Mouse (Mus musculus): ENCODE data around the gene Pdlim4.
A peak's percentile ranks its signal among the peaks of the same experiment; 100 is the strongest.
"Not testable (repeated sequence)": the region's sequence is repeated elsewhere in the genome, so short reads cannot be mapped to it uniquely, and the experiment has no call there.

Pdlim4 gene

DNA sequence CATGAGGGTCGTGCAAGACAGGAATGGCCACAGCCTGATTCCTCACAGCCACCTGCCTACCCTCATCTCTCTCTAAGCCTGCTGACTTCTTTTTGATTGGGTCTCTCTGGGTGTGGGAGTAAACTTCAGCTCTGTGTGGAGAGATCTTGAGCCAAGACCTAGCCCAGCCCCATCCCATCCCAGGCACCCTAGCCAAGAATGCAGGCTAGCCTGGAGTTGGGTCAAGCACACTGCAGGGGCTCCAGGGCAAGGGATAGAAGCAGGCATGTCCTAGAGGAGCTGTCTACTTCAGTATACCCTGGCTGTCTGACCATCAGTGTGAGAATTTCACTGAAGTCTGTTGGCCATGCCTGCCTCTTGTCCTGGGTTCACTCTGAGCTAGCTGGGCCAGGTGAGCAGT is 9.3 kb downstream of the Pdlim4 start:
- DNase-seq, result no peak

DNA sequence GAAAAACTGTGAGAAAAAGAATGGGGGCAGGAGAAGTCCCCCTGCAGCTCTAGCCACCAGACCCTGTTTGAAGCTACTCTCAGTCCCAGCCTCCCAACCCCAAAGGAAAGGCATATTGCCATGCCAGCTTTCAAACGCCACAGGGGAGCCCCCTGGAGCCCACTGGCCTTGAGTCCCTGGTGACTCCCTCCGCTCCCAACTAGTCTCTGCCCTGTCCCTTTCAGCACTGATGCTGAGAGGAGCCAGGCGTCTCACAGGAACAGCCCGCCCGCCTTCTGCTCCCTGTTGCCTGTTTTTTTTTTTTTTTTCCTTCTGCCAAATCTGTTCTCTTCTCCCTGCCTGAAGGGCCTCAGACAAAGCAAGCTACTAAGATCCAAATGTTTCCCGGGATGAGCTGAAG is 10.2 kb downstream of the Pdlim4 start:
- peak; percentile 57 to 64 for DNase-seq

DNA sequence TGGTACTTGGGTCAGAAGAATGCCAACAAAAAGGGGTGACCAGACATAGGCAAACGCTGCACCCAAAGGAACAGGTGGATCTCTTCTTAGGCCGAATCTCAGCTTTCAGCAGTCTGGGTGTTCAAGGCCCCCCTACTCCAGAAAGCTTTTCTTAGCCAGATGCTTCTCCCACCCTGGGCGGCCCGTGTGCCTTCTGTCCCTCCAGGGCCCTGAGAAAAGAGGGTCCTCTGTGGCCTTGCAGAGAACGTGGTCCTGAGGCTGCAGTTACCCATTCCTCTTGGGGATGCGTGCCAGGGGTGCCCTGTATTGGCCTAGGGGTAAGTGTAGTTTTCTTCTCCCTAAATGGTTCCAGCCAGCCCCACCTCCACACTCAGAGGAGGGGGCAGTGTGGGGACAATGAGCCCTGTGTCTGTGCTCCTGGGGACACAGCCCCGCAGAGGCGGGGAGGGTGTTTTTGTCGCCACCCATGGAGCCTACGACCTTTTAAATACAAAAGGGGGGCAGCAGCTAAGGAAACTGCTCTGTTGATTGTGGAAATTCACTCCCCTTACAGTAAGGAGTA is 10.7 kb downstream of the Pdlim4 start:
- no peak for DNase-seq

- no peak for DNase-seq
Measured at GRCm38 (mm10) chr11:54057428-54057827, 11.4 kb downstream of the Pdlim4 start.

DNA sequence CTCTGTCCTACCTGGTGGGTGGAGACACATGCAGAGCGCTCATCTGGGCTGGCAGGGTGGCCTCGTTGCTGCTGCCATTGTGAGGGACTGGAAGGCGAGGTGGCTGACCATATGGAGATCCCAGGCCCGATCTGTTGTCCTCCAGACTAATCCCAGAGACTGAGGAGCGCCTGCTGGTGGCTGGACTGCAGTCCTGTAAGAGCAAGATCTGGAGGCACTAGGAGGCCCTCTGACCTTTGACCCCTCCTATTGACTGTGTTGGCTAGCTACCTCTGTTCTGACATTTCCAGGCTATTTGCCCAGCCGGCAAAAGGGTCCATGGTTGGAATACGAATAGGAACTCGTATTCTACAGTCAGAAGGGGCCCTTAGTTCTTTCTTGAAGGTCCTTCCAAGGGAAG is 12.7 kb downstream of the Pdlim4 start:
- peak in 1 of 2 experiments; percentile 64 for DNase-seq

- peak; percentile 70 to 71 for DNase-seq
Measured at GRCm38 (mm10) chr11:54054257-54054656, 14.6 kb downstream of the Pdlim4 start.

- no peak for DNase-seq
Measured at GRCm38 (mm10) chr11:54053090-54053489, 15.7 kb downstream of the Pdlim4 start.

- no peak for DNase-seq
Measured at GRCm38 (mm10) chr11:54052128-54052527, 16.7 kb downstream of the Pdlim4 start.

GRCm38 (mm10) chr11:54051161-54051560 is 17.7 kb downstream of the Pdlim4 start:
- DNase-seq, result no peak

DNA sequence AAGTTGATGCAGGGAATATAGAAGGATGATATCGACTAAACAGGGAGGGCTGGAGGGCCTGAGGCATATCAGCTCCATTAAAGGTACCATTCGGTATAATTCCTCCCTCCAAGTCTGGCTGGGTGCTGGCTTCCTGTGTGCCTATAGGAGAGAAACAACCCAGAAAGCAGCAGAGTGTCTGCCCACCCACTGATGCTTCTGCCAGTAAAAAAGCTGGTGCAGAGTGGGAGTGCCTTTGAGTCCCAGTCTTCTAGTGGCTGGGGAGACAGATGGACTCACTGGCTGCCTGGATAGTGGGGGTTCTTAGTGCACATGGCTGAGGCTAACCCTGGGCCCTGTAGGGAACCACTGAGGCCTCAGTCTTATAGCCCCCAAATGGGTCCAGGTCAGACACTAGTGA is 18.6 kb downstream of the Pdlim4 start:
- DNase-seq, result no peak

DNA sequence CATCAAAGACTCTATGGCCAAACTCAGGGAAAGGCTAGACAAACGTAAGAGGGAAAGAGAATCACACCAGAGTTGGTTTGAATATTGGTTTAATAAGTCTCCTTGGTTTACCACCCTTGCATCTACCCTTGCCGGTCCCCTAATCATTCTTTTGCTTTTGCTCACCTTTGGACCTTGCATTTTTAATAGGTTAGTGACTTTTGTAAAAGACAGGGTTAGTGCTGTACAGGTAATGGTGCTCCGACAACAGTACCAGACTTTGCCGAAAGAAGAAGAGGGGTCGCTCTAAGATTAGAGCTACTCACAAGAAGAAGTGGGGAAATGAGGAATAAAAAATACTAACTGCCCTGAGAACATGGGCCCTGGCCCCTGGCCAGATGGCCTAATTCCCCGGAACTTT is 28.1 kb downstream of the Pdlim4 start:
- no peak for DNase-seq

DNA sequence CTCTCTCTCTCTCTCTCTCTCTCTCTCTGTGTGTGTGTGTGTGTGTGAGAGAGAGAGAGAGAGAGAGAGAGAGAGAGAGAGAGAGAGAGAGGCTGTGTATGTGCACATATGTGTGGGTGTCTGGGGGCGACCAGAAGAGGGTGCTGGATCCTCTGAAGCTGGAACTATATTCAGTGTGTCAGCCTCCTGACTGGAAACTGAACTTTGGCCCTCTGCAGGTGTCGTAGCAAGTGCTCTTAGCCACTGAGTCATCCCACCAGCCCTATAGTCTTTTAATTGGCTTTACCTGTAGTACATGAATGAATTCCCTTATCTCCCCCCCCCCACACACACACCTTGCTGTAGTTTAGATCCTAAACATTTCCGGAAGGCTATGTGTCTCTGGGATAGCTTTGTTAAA is 35.9 kb downstream of the Pdlim4 start:
- DNase-seq, result not testable (repeated sequence)

DNA sequence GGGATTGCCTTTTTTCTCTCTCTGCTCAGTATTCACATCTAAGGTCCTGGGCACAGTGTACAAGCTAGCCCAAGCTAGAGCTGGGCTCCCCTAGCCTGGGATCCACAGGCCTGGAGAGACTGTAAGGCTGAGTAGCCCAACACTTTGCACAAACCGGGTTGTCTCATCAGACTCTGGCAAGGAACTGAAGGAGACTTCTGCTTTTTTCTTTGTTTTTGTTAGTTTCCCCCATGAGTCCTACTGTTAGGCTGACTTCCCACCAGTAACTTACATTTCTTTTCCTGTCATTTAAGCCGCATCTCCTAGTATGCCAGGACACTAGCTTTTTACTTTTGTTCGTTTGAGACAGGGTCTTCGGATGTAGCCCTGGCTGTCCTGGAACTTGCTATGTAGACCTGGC is 39.8 kb downstream of the Pdlim4 start:
- no peak for DNase-seq

DNA sequence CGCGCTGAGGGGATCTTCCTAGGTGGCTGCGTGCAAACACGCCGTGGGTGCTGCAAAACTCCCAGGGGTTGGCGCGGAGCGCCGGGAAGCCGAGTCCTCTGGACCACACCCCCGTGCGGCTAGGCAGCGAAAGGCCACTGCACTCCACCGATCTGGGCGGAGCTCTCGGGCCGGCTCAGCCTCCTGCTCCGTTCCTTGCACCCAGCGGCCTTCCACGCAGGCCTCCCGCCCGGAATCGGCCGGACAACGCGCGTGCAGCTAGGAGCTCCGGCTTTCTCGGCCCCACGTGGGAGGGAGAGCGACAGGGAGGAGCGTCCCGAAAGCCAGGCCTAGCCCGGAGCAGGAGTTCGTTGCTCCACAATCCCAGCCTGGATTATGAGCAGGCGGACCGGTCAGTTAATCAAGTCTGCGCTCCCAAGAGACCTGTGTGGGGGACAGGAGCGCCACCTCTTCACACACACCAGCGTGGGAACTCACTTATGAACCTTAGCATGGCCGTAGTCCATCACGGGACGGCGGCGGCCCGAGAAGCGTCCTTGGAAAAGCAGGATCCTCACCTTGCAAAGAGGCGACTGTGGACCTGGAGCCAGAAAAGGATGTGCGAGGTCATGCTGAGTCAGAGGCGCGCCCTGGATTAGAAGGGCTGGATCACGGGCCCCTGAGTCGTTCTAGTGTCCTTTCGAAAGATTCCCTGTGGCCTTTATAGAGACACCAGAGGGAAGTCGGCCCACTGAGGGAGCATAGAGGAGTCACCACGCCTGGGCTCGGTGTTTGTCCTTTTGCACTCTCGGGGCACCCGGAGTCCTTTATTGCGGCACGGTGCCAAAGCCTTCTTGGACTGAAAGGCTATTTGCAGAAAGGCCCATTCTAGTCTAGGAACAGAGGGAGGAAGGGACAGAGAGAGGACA is 40.5 kb downstream of the Pdlim4 start, which contains the start of gene Slc22a4:
Gene Slc22a4, minus strand, starts transcription at position 47 of the 908 bp plus-strand sequence.
- DNase-seq, result peak; percentile 90 to 91

GRCm38 (mm10) chr11:54027131-54028043 is 41.4 kb downstream of the Pdlim4 start:
- DNase-seq, result peak; percentile 58 to 69

DNA sequence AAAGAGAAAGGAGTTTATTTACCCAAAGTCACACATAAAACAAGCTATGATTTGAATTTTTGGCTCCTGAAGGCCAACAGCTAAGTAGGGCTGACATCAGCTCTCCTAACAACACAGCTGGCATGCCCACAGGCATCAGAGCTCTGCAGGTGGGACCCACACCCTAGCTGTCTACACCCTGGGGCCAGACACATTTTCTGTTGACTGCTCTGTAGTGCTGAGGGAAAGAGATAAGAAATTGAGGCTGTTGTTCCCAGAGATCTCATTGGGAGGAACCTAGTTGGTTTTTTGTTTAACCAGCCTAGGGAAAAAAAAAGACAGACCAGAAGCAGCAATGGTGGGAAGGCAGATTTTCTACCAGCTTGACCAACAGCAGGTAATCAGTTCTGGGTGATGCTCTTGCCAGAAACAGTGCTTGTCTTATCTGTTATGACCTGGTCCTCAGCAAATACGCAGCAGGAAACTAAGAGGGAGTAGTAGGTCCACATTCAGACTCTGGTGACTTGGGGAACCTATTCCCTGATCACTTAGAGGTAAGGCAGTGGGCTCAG is 42.2 kb downstream of the Pdlim4 start:
- peak; percentile 57 to 62 for DNase-seq

DNA sequence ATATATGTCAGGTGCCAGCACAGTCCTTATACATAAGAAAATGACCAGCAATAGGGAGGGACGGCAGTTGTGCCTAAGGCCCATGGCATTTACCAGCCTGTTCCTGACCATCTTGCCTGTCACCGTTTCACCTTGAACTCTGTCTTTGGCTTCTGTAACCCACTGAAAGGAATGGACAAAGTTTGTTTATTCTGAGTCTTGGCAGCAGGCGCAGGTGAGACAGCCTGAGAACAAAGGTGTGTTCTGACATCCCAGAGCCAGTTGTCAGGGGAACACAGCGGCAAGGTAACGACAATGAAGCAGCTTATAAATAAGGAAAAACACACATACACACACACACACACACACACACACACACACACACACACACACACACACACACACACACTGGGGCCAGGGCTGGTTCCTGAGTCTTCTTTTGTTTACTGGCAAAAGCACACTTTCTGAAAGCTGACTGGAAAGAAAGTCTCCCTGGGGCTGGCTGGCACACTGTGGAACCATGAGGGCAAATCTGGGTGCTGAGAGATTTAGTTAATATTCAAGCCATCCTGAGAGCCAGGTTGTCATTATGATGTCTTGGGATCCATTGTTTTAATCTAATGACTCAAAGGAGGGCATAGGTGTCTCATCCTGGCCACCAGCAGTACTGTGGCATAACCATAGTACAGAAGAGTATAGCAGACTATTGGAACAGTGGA is 47.3 kb downstream of the Pdlim4 start:
- no peak for DNase-seq

GRCm38 (mm10) chr11:54018893-54019732 is 49.7 kb downstream of the Pdlim4 start:
- DNase-seq, result no peak

GRCm38 (mm10) chr11:54017596-54017995 is 51.2 kb downstream of the Pdlim4 start:
- DNase-seq, result no peak

DNA sequence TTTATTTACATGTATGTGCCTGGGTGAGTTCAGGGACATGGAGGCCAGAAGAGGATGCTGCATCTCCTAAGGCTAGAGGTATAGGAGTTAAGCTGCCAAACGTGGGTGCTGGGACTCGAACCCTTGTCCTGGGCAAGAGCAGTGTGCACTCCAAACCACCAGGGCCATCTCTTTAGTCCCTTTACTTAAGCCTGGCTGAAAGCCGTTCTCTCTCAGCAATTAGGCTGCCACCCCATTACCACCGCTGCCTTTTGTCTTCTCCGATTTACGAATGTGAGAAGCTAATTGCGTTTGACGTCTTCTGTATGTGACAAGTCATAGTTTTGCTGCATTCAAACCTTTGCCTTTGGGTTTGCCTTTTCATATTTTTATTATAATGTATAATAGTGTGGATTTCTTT is 52.8 kb downstream of the Pdlim4 start:
- no peak for DNase-seq

DNA sequence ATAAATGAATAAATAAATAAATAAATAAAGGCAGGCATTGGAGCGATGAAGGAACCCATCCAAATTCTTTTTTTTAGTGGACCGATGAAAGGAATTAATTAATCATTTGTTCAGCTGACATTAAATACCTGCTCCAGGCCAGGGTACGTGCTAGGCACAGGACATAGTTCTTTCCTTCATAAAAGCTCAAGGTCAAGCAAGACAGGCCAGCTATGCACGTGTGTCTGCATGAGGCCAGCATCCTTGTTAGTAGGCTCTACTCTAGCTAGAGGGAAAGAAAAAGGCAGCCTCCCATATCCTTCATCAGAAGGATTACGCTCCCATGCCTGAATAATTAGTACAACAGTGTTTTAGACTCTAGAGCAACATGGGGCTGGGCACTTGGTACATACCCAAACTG is 55.9 kb downstream of the Pdlim4 start:
- DNase-seq, result no peak
